Mouse (Mus musculus) E14TG2a.4 (cell line): ENCODE measurements at regions not wholly inside any gene's neighbourhood (a gene's known extent, or its start where the extent isn't known, plus 50 kb on each side); places are given as distances from the start of the nearest gene placed in this dataset.
A peak's percentile ranks its signal among the peaks of the same experiment; 100 is the strongest.

Source experiments
- CTCF ChIP-seq: conservative IDR thresholded peaks from 2 replicates; pipeline ENCODE4 v1.5.1; 2014; ENCODE audit warnings: low read length
- POU5F1 ChIP-seq: IDR thresholded peaks from 2 replicates; pipeline ENCODE4 v1.6.1; 2014; ENCODE audit warnings: low read length, borderline replicate concordance

GRCm38 (mm10) chr2:174870284-174870683 lies 109.9 kb downstream of the Edn3 start:
- TF ChIP-seq CTCF (peak; percentile 33), POU5F1 (no peak)
